Mouse (Mus musculus): ENCODE results near the gene Gm8356.
"Not testable (repeated sequence)": the region's sequence is repeated elsewhere in the genome, so short reads cannot be mapped to it uniquely, and the experiment has no call there.

Gm8356 gene

DNA sequence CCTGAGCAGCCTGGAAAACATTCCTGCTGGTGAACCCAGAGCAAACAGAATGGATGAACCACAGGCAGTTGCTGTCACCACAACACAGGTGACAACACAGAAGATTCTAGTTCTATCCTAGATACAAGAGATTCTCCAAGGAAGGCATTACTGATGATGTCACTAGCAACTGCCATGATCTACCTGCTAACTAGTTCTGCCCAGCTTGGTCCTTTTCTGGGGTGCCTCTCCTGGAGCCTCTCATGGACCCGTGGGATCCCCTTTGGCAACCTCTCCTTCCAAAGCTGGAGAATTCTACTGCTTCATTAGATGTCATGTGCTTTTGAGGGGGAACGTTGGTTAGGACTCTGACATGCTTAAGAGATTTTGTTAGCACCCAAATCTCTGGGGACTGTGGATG is at the start of gene Gm8356:
Gm8356 (minus strand) TSS at position 101 of the 400 bp plus-strand sequence.
- not testable (repeated sequence) for DNase-seq

GRCm38 (mm10) chr14:6486331-6486730 is 50.8 kb downstream of the Gm8356 start:
- DNase-seq = not testable (repeated sequence)

DNA sequence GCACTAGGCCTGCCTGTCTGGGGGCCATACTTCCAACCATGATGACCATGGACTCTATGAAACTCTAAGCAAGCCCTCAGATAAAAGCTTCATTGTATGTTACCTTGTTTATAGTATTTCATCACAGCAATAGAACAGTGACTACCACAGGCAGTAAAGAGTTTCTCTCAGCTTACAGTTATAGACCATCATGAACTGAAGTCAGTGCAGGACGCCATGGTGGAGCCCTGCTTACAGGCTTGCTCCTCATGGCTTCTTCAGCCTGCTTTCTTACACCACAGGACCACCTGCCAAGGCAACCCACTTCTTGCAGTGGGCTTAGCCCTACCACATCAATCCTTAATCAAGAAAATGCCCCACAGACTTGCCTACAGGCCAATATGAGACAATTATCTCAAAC is 51.5 kb downstream of the Gm8356 start:
- DNase-seq = not testable (repeated sequence)

DNA sequence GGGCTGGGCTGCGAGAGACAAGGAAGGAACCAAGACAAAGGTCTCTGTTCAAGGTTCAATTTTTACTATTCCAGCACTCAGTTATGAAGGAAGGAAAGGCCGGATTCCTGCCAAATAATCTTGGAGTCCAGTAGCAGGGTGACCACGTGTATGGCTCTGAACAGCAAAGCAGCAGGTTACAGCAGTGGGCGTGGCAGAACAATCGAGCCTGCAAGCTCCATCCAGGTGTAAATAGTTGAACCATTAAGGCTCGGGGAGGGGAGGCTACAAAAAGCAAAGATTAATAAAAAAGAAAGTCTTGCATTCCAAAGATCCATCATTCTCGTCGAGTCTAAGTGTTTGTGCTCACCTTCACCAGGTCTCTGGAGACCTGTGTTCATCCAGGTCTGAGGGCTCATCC is 55.0 kb downstream of the Gm8356 start:
- not testable (repeated sequence) for DNase-seq

Data from cerebellum, postnatal 36 days (tissue).